Mouse (Mus musculus): Measurements from ENCODE around the gene Nbea.
"Not testable (repeated sequence)": the region's sequence is repeated elsewhere in the genome, so short reads cannot be mapped to it uniquely, and the experiment has no call there.

Gene Nbea

DNA sequence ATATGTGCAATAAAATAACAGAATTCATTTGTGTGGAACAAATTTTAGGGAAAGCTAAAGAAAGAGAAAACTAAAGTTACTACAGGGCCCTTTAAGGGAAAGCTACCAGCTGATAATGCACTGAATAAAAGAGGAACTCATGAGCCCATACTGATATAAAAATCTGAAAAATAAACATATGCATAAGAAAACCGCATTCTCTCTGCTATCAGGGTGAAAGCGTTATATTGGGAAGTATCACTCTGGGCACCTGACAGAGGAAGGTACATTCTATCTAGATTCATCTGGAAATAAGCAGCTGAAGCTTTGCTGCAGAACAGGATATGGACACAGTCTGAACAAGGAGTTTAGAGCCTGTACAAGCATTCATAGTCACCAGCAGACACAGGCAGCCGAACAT is 148.9 kb downstream of the Nbea start:
- no peak for DNase-seq (ENCODE audit: low spot score)

DNA sequence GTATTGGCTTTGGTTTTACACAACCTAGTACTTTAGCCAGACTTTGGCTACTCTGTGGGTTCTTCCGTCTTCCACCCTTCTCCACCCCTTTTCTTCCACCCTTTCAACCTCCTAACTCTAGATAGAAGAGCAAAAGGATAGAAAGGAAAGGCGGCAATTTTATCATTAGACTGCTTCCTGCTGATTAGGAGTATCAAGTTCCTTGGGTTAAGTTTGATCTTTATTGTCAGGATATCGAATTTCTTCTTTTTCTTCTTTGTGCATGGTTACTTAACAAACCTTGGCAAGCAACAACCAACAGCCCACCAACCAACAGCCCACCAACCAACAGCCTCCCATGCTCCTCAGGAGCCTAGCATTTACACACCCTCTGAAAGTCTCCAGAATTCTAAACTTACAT is 165.0 kb downstream of the Nbea start:
- no peak for DNase-seq (ENCODE audit: low spot score)

DNA sequence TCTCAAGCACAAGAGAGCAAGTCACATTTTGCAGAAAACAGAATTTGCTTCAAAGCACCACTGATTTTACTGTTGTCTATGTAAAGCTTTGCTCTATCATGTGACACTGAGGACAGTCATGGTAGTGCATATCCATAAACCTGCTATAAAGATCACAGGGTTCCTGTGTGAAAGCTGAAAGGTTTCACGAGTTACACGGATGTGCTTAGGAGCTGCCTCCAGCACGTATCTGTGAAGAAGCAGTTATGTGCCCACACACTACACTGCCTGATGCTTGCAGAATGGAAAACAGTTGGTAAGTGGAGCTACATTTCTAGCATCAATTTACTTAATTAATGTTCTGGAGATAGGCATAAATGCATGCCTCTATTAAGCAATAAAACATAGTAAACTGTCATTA is 172.4 kb downstream of the Nbea start:
- DNase-seq (ENCODE audit: low spot score): no peak

DNA sequence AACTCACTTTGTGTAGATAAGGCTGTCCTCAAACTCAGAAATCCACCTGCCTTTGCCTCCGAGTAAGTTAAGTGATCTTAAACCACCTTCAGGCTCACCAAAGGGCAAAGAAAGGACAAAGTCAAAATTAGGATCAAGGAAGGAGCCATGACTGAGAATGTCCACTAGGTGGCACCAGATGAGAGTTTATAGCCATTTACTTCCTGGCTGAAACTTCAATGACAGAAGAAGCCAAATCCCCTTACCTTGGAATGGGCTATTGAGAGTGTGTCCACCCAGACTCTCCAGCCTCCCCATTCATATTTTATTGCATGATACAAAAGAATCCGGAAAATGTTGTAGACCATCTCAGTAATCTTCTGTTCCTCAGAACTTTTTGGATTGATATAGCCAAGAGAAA is 175.5 kb downstream of the Nbea start:
- peak; percentile 13 for DNase-seq (ENCODE audit: low spot score)

DNA sequence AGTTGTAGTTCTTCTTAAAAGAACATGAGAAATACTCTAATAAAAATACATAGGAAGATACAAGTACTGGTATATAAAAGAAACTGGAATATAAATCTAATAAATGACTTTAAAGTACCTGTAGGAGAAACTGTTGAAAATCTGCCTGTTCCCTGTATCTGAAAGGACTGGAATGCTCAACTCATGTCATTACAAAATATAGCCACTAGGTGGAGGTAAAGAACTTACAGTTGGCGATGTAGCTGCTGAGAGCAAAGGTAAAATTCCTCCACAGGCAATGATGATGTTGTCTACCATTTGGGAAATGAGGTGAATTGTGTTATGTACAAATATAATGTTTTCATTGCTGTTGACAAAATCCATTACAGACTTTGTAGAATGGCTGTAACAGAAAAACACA is 183.2 kb downstream of the Nbea start:
- no peak for DNase-seq (ENCODE audit: low spot score)

DNA sequence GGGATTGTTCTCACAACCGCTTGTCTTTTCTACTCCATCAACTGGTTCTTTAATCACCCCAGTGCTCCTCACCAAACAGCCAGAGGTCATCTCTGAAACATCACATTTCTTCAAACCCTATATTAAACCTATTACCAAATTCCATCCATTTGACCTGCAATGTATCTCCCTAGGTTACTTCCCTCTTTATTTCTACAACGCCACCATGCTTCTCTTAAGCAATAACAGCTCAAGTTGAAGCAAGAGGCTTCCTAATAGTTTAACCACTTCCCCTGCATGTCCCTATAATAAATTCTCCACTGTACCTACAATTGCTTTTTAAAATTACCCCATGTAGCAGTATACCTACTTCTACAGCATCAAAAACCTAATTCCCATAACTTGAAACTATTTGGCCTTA is 205.1 kb downstream of the Nbea start:
- no peak for DNase-seq (ENCODE audit: low spot score)

DNA sequence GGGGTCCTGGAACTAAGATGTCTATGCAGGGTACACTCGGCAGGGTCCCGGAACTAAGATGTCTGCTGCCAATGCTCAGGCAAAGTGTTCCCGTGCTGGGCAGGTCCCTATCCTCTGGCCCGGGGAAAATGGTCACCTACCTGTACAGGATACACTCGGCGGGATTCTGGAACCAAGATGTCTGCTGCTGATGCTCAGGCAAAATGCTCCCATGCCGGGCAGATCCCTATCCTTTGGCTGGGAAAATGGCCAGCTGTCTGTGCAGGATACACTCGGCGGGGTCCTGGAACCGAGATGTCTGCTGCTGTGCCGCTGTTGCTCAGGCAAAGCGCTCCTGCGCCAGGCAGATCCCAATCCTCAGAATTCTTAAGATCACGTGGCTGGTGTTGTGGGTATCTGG is 206.5 kb downstream of the Nbea start:
- DNase-seq (ENCODE audit: low spot score): not testable (repeated sequence)

DNA sequence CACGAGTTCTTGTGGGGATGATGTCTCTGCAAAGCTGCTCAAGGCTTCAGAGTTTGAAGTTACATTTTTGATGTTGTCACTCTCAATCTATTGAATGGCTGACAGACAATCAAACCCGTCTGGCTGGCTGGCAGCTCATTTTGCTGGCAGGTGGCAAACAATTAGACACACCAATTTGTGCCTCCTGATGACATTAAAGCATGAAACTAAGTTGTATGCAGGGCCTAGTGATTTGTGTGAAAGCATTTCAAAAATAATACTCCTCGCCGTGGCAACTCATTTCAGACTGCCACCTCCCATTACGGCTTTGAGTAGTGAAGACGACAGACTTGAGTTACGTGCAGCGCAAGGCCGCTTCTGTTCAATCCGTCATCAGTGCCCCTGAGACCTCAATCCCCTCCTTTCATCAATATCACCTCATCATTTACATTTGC is 217.8 kb downstream of the Nbea start:
- no peak for DNase-seq (ENCODE audit: low spot score)

DNA sequence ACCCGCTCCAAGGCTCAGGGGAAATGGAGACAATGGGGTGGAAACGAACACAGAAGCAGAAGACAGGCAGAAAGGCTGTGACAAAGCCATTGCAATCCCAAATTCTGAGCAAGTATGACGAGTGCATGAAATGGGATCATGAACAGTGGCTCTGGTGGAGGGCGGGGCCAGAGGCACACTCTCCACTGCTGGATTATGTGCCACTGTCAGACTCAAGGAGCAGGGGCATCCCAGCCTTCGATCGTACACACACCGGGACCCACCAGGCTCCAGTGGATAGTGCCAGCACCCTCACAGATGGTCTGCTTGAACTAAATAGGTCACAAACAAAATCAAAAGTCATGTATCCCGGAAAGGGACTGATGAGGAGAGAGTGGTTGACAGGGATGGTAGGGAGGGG is 220.5 kb downstream of the Nbea start:
- DNase-seq (ENCODE audit: low spot score): no peak

DNA sequence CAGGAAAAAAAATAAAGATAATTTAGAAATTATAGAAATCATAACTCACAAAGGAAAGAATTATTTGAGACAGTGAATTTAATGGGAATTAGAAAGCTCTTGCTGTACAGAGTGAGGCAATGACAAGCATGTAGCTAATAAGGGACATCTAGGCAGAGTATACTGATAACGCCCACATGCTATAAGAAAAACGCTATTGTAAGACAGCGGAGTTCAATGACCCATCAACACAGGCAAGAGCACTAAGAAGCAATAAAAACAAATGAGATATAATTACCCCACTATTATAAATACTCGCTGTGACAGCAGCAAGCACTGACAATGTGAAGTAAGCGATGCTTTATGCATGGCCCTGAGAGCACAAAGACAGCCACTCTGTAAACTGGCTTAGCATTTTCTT is 233.5 kb downstream of the Nbea start:
- no peak for DNase-seq (ENCODE audit: low spot score)

DNA sequence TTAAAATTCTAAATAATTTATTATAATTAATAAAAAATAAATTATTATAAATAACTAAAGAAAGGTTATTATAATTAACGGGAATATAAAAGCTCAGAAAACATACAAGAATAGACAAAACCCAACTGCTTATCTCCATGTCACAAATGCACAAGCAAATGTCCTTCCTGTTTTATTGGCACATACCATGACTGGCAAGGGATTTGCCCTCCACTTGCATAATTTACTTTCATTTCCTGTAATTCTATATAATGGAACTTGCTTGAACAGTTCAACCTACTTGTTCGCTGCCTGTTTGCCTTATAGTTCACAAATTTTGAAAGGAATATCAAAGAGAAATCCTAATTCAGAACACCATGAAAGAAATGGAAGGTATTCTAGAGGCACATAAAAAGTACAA is 234.4 kb downstream of the Nbea start:
- DNase-seq (ENCODE audit: low spot score): no peak

DNA sequence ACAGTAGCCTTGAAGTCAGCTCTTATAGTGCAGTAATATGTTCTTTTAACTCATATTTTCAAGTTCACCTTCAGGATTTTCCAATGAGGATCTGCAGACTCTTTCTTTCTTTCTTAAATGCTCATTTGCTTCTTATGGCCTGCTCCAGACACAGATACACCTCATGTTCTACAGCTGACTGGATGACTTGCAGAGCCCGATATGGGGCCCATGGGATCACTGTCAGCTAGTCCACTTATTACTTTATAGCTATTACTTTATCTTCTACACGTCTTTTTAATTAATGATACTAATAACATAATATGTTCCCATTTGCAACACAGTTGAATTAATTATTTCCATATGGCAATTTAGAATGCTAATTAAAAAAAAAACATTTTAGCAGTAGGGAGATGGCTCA is 256.2 kb downstream of the Nbea start:
- no peak for DNase-seq (ENCODE audit: low spot score)

DNA sequence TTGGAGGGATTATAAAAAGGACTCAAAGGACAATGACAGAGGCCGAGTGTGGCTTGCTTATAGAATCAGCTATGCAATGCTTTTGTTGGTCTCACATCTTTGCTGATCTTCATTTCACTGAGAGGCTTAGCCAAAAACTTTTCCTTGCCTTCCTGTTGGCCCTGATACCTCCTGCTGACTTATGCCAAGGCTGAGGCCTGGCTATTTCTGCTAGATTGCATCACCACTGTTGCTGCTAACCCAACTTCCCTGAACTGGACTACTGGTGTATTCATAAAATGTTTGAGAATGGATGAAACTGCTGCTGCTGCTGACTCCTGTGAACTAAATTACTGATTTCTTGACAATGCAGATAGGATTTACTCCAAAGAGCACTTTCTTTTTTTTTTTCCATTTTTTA is 274.2 kb downstream of the Nbea start:
- no peak for DNase-seq (ENCODE audit: low spot score)

DNA sequence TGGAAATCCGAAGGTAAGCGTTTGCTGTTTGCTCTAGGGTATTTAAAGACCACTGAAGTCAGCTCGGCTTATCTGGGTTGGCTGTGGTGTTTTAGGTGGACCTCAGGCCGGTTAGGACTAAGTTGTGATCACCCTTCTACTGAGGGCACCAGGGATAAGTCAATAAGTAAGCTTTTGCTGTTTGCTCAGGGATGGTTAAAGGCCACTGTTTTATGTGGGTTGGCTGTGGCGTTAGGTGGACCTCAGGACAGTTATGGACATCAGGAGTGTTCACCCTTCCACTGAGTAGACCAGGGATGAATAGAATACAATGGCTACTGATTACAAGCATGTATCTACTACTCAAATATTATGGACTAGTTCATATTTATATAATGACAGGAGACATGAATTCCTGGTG is 292.9 kb downstream of the Nbea start:
- no peak for DNase-seq (ENCODE audit: low spot score)

DNA sequence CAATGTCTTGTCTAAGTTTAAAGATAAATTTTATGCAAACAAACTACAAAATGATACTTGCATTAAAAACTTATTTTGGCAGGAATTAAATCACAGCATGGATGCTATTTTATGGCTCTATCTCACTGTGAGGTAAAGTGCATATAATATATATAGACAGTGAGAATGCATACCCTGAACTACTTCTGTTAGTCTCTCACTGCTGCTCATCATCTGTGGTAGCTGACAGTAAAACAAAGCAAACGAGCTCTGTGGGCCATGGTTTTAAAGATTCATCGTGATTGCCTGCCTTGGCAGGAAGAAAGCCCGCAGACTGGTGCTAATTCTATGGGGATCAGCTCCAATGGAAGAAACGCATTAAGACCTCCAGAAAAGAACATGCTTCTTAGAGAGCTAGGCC is 294.3 kb downstream of the Nbea start:
- DNase-seq (ENCODE audit: low spot score): no peak

DNA sequence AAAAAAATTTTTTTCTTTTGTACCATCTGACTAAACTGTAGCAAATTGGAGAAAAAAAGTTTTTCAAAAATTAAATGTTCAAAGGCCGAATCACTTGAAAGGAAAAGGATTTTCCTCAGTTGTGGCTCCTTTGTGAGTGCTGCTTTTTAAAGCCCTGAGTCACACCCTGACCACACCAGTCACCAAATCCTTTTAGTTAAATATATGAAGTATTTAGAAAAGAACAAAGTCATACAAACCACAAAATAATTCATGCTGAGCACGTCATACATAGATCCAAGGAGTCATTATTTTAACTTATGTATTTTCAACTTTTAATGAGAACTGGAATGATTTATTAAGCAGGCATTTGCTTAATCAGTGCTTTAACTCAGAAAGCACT is 295.7 kb downstream of the Nbea start:
- no peak for DNase-seq (ENCODE audit: low spot score)

DNA sequence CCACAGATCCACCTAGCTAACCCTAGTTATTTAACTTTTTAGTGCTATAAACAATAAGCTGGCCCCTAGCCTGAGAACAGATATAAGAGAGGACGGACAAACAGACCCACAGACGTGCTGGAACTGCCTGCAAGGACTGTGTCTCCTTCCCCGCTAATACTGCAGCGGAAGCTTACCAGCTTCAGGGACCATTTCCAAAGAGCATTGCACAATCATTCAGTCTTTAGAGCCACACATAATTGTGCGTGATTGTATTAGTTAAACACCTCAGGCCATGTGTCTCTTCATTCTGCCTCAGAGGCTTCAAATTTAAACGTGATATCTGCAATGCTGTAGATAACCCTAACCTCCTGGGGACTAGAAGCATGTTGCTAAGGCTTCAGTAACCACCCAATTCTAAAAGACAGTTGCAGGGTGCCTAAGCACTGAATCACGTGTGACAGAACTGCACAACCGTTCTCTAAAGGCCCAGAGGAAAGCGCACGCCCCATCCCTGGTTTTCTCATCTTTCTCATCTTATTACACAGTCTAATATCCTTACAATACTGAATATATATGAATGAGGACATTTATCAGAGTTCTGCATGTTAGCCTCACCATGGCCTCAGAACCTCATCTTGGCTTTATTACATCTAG is 296.2 kb downstream of the Nbea start:
- DNase-seq (ENCODE audit: low spot score): no peak

DNA sequence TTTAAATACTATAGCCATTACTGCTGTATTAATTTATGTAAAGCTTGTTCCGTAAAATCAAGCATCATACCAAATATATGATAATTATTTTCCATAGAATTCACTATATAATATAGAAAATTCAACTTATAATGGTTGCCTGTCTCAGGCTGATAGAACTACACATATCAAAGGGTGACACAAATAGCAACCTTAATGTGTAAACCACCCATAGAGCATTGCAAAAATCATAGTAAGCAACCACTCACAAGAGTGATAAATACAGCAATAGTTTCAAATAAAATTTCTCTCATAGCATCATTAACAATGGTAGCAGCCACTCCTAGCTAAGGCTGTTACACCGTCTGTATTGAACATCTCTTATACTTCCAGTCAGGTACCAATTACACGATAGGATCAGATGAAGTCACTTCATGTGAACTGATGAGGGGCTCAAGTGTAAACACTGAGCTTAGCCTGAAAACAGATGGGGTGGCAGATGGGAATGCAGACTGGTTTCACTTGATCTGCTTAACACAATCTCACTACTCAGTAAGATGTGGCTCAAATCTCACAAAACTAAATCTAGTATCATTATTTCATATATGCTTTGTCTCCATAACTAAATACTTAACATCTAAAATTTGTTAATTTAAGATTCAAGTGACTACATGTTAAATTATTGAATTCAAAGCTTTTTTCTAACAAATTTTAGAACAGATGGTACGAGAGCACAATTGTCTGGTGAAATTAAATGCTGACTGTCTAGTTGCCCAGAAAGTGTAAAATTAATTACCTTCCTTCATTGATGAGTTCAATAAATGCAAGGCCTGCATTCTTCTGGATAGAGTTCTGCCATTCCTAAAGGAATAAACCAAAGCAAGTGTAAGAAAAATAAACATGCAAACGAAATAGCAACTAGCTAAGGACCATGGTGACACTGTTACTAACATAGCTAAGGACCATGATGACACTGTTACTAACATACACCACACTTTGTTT is 310.3 kb downstream of the Nbea start:
- DNase-seq (ENCODE audit: low spot score): no peak

DNA sequence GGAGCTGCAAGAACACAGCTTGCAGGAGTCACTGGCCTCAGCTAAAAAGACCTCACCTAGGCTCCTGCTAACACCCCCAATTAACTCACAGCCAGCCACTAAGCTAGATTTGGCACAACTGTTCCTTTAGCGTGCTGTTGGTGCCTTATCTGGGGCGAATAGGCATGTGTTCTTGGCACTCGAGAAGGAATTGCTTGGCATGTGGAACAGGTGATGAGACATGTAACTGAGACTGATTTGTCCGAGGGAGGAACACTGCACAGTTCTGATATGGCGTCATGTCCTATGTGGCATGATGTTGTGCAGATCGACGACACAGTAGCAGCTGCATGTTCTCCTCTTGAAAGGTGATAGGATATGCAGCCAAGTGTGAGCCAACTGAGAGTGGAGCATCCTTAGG is 331.0 kb downstream of the Nbea start:
- DNase-seq (ENCODE audit: low spot score): no peak

DNA sequence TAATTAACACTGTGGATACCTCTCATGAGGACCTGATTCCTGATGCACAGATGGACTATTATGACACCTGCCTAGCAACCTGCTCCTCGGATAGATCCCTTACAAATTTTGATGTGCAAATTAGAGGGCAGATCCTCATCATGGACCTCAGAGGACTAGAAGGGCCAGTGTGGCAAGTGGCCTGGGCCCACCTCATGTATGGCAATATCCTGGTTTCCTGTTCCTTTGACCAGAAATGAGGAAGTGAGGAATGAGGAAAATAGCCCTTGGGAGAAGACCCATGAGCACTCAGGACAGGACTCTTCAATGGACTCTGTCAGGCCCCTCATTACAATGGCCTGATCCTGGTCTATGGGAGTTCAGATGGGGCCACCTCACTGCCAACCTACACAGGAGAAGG is 336.4 kb downstream of the Nbea start:
- DNase-seq (ENCODE audit: low spot score): no peak

DNA sequence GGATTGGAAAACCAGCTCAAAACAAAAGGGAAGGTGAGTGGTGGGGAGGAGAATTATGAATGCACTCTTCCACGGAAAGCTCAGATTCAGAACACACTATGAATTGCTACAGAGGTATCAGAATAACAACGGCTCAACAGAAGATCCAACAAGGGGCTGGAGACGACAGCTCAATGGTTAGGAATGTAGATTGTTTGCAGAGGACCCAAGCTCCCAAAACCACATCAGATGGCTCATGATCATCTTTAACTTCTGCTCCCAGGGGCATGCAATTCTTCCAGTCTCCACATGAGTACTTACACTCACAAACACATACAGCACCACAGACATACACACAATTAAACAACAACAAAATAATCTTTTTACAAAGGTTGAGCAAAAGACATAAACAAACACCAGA is 346.3 kb downstream of the Nbea start:
- DNase-seq (ENCODE audit: low spot score): no peak

DNA sequence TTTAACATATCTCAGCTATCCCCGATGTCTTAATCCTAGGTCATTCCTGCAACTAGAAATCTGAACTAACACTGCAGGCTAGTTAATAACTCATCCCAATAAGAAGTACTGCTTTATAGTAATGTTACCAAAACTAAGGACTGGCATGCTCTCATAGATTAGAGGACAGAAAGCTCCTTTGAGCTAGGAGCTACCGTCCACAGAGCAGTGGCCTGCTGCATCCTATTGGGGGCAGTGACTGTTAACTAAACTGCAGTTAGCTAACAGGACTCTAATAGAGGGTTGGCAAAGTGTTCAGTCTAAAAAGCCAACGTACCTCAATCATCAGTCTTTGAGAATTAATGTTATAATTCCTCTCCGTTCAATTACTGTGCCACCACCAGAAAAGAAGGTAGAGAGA is 348.3 kb downstream of the Nbea start:
- no peak for DNase-seq (ENCODE audit: low spot score)

DNA sequence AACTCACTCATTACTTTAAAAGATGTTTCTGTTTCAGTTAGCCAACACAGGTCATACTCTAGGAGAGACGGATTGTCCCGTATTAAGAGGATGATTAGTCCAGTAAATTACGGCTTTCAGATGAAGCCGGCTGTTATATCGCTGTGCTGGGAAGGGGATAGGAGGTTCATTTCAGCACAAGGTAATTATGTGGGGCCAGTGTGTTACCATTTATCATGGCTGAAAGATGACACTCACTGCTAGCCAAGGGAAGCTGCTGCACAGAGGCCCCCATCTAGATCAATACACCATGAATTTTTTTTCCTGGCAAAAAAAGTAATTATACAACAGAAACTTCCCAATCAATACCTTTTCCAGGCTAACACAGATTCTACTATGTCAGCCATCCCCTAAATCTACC is 353.3 kb downstream of the Nbea start:
- DNase-seq (ENCODE audit: low spot score): no peak

All from yolk sac, embryonic 10.5 days (tissue).